Mouse (Mus musculus) G1E-ER4 (cell line): ENCODE results near the gene Rps19. TPM values are rescaled to one million over a fixed set of nuclear protein-coding genes. Genes with fewer than 3 reads are reported as not detected.

Source experiments
- GATA1 ChIP-seq: IDR thresholded peaks from one replicate; pipeline ENCODE4 v1.8.0; 2012; ENCODE audit warnings: low read length, inconsistent platforms
- polyA plus RNA-seq: library from polyadenylated mRNA; stranded (reverse); fragments of >175 nt; gene quantifications from 2 replicates; pipeline ENCODE4 v1.2.3, GENCODE M21; 2012

Gene Rps19
- polyA plus RNA-seq, 1 experiment: 5,872 TPM

DNA sequence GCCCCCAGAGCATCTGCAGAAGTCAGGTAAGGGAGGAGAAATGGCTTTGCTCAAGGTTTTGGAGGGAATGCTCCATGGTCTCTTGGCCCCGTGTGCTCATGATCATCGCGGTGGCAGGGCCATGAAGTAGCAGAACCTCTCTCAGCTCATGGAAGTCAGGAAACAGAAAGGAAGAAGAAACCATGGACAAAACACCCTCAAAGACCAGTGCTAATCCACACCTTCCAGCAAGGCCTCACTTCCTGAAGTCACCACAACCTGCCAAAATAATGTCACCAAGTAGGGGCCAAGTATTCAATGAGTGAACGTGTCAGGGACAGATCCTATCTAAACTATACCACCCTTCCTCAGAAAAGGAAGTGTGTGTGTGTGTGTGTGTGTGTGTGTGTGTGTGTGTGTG lies 21.3 kb upstream of the Rps19 start:
- TF ChIP-seq GATA1: no peak

DNA sequence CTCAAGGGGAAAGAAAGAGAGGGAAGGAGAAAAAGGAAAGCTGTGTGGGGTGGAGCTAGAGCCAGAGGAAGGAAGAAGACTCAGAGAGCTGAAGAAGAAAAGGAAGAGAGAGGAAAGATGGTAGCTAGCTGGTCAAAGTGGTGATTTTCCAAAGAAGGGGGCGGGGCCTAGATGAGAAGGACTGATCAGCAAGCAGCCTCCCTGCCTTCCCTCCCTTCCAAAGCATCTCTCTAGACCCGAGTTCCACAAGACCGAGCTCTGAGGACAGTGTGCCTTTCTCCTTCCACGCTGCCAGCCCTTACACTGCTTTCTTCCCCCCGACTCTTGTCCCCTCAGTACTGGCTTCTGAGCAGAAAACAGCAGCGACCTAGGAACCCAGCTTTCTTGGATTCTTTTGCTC lies 20.0 kb upstream of the Rps19 start:
- TF ChIP-seq GATA1: no peak

DNA sequence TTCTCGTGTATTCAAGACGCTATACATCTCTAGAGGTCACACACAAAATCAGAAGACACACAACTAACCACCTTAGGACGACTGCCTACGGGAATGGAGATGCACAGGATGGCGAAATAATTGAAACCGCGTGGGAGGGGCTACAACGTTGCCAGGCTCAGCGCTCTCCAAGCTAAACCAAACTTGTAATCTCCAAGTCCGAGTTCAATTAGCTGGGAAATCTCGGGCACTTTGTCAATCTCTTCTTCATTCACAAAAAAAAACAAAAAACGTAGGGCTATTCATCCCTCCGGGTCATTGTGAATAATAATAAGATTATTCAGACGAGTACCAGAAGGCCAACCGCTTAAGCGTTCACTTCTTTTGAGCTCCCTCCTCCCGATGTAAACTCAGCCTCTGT lies 15.1 kb upstream of the Rps19 start:
- TF ChIP-seq GATA1: no peak

DNA sequence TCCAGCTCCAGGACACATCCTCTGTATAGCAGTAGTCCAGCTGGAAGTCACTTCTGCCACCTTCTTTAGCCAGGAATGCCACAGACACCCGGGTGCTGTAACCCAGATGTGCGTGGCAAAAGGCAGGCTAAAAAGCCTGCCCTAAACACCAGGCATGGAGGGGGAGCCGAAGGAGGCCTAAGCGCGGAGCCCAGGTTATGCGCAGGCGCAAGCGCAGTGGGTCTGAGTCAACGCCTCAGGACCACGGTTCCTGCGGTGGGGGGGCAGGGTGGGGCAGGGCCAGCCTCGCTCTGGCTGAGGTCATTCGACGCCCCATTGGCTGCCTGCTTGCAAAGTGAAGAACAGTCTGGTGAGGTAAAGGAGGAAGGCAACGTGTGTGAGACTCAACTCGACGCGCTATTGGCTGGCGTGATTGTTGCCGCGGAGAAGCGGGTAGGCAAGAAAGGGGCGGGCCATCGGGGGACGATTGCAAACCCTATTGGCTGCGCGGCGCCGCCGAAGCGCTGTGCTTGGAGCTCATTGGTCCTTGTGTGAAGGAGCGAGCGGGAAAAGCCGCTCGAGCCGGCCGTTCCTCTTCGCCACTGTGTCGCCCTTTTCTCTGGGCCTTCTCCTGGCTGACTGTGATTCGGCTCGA lies 14.5 kb upstream of the Rps19 start, which contains the start of the genes Lypd4 and Dmrtc2:
Lypd4 (minus strand) TSS at position 410 of the 634 bp plus-strand sequence.
Dmrtc2 (plus strand) TSS at position 526 of the 634 bp plus-strand sequence.
- TF ChIP-seq GATA1: no peak

DNA sequence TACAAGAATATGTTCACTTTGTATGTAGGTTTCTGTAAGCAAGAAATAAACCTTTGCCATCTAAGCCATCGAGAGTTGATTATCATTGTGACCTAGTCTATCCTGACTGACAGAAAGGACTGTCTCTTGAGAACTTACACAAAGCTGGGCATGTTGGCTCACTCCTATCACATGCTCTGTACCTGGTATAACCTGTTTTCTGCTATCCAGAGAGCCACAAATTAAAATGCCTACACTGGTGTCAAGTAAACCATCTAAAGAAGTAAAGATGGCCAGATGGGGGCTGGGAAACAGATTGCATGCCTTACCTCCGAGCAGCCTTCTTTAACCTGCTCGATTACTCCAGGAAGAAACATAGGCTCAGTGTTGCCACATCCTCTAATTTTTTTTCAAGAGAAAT lies 6.6 kb upstream of the Rps19 start:
- TF ChIP-seq GATA1: no peak

DNA sequence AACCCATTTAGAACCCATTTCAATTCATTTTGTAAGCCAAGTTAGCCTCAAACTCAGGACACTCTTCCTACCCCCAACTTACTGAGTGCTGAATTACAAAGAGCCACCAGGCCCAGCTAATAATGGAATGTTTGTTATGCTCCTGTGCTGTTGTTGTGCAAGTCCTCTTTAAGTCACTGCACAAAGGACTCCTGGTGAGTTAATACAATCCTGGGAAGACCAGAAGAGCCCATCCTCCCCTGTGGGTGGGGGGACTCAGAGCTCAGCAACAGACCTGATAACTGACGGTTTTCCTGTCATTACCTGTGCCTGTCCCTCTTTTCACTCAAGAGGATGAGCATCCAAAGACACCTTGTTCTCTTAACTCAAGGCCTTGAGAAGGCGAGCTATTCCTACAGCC lies 4.6 kb upstream of the Rps19 start:
- no peak for TF ChIP-seq GATA1

DNA sequence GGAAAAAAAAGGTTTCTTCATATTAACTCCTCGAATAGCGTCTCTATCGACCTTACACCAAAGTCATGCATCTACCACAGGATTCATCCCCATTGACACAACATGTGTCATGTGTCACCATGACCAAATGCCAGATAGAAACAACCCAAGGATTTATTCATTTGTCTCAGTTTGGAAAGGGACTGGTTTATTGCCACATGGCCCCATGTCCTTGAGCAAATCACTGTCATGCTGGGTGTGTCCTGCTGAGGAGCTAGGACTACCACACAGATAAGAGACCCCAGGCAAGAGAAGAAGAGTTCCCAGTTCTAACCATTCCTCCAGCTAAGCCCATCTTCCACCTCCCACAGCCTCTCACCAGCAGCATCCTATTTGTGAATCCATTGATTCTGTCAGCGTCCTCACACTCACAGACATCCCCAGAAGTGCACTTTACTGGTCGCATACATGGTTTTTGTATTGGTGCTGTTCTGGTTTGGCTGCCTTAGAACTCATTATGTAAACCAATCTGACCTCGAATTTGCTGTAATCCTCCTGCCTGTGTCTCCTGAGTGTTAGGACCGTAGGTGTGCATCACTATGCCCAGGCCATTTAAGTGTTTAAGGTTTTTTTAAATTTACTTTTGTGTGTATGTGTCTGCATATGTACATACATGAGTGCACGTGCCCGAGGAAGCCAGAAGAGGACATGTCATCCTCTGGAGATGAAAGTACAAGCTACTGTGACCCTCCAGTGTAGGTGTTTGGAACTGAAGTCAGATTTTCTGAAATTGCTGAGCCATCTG lies 1.6 kb upstream of the Rps19 start:
- TF ChIP-seq GATA1: no peak

DNA sequence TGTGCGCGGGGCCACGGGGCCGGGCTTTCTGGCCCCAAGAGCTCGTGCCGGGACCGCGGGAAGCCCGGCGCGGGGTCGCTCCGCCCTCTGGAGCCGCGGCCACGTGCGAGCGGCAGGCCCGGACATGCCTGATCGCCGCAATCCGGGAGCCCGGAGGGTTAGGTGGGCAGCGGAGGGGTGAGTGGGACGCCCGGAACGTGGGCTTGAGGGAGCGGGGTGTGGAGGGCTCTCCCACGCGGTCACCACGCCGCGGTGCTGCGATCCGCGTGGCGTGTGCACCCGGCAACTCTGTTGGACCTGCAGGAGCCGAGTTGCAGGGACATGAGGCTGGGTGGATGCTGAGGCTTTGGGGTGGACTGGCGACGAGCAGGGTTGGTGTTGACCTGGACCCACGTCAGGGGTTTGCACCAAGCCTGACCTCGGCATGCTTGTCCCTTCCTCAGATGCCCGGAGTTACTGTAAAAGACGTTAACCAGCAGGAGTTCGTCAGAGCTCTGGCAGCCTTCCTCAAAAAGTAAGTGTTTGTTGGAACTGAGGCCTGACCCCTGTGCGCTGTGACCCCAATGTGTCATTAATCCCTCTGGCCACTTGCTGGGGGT lies 621 bp downstream of the Rps19 start:
- TF ChIP-seq GATA1: no peak

DNA sequence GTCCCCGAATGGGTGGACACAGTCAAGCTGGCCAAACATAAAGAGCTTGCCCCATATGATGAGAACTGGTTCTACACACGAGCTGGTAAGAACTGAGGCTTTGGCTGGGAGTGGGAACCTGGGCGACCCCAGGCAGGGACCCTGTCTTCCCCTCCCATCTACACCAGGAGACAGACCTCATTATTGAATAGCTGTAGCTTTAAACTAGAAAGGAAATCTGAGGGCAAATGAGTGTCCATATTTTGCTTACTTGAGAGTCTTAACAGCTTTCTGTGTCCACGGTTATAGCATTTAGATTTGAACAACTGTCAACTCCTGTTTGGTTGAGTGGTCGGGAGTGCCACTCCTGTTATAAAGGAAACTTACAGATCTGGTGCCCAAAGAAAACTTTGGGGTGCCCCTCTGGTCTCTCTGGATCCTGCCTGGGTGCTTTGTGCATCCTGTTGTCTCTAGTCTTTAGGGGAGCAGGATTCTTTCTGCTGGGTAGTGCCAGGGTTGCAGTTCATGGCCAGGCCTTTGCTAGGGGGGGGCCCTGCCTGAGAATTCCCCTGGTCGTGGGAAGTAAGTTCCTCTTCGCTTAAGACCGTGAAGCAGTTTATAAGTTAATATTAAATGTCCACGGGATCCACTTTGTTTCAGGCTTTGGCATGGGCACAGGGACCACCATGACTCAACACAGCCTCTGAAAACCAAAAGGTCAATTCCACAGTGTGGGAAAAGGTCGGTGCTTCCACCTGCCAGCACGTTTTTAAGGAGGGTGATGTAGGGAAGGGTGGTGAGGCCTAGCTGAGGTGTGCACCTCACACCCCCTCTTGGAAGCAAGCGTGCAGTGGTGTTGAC lies 1.5 kb downstream of the Rps19 start:
- TF ChIP-seq GATA1: no peak

DNA sequence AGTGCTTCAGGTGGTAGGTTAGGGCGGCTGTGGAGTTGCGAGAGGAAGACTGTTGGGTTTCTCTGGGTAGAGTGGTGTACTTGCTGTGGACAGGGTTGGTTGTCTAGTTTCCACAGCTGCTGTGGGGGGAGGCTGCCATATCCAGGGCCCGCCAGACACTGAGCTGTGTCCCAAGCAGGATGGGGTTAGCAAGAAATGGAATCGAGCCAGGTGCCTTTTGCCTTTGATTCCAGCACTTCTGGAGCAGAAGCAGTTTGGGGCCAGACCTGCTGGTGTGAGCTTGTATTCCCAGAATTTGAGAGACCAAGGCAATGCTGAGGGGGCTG lies 2.1 kb downstream of the Rps19 start:
- no peak for TF ChIP-seq GATA1

DNA sequence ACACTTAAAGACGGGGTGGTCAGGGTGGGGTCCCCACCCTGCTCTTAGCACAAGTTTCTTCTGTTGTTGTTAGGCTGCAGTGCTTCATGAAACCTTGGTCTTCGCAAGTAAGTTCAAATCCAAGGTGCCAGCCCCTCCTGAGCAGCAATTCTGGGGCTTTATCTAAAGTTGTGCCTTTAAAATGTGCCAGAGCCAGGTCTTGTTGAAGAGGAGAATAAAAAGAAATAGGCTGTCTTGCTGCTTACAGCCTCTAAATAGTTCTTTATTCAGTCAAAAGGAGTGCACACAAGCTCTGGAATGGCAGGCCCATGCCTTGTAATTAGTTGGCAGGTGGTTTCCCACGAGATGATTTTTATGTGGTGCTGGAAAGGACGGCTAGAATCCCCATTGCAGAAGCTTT lies 2.9 kb downstream of the Rps19 start:
- TF ChIP-seq GATA1: no peak

DNA sequence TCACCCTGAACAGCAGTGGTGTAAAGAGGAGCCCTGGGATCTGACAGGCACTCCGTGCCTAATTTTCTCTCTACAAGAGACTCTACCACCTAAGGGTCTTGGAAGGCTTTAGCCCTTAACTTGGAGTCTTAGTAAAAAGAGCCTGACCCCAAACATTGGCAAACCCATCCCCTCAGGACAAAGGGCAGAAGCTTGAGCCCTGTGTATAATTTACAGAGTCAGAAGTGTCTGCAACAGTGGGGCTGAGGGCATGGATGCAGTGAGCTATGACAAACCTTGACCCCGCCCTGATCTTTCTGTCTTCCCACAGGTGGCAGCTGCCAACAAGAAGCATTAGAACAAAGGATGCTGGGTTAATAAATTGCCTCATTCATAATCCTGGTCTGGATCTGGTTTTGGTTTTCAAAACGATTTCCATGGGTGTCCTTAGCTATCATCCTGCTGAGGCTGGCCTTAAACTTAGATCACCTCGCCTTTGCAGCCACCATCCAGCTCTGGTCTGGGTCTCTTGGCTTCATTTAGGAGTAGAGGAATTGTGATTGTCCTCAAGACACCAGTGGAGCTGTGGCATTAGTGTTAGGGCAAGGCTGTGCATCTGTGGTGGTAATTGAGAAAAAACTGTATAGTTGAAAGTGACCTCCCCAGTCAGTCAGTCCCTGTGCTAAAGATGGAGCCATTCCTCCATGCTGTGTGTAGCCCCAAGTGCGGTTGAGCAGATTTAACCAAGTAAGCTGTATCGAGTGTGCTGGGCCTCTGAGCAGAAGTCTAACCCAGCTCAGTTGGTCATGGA lies 5.5 kb downstream of the Rps19 start:
- TF ChIP-seq GATA1: no peak

DNA sequence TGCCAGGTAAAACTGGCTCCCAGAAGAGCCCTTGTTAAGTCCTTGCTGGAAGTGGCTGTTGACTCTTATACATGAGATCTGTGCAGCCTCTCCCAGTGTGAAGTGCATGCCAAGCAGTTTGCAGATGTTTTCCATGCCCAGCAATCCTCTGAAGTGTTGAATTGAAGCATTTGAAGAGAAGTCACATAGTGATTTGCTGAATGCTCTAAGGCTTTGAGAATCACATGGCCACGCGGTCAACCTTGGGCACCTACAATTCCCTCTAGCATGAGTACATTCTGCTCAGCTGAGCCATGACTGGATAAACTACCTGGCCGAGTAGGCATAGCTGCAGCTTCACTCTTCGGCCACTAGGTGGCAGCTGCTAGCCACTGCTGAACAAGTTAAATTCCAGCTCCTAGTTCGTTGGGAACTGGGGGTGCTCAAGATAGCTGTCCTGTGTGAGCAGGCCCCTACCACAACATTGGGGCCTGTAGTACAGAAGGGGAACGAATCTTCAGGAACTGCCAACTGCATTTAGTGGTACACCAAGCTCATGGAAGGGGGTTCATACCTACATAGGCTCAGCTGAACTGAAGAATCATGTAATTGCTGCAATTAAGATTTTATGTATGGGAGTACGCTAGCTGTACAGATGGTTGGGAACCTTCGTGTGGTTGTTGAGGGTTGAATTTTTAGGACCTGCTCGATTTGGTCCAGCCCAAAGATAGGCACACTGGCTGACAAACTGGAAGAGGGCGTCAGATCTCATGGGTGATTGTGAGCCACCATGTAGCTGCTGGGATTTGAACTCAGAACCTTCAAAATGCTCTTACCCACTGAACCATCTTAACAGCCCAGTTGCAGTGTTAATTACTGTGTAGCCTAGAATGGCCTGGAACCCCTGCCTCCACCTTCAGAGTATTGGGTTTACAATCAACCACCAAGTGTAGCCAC lies 6.4 kb downstream of the Rps19 start:
- TF ChIP-seq GATA1: no peak

DNA sequence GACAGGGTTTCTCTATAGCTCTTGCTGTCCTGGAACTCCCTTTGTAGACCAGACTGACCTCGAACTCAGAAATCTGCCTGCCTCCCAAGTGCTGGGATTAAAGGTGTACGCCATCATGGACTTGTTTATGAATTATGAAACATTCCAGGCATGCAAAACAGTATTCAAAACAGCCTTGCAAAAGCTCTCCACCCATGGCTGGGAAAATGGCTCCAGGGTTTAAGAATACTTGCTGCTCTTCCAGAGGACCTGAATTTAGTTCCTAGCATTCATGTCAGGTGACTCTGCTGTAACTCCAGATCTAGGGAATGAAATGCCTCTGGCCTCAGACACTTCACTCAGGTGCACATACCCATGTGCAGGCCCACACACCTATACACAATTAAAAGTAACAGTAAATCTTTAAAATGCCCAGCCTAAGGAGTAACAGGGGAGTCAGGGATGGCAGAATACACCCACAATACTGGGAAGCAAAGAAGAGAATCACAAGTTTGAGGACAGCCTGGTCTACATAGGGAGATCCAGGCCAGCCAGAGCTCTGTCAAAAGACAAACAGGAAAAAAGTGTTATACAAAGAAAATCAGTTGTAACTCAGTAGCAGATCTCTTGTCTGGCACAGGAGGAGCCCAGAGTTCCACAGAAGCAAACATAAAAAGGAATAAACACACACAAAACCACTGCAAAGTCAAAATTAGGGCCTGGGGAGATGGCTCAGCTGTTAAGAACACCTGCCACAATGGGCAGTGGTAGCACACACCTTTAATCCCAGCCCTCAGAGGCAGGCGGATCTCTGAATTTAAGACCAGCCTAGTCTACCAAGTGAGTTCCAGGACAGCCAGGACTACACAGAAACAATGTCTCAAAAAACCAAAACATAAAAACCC lies 7.3 kb downstream of the Rps19 start:
- no peak for TF ChIP-seq GATA1
